Mouse (Mus musculus) embryo, embryonic 9.5 days (tissue): ENCODE data around the gene Trim44.

Experiments used
- DNase-seq: peaks from one replicate; pipeline ENCODE4 v3.0.0-alpha.2; 2017; ENCODE audit errors: extremely low spot score

Trim44 gene

GRCm38 (mm10) chr2:102406324-102407304 is 1.0 kb downstream of the Trim44 start:
- no peak for DNase-seq

- DNase-seq: no peak
Measured at GRCm38 (mm10) chr2:102403982-102404381, 3.6 kb downstream of the Trim44 start.

- no peak for DNase-seq
Measured at GRCm38 (mm10) chr2:102403306-102403705, 4.3 kb downstream of the Trim44 start.

- no peak for DNase-seq
Measured at GRCm38 (mm10) chr2:102401352-102401692, 6.3 kb downstream of the Trim44 start.

- DNase-seq: peak; percentile 87
Measured at GRCm38 (mm10) chr2:102400605-102401351, 6.8 kb downstream of the Trim44 start.

GRCm38 (mm10) chr2:102399864-102400604 is 7.6 kb downstream of the Trim44 start:
- no peak for DNase-seq

GRCm38 (mm10) chr2:102396493-102396892 is 11.1 kb downstream of the Trim44 start:
- DNase-seq: no peak

- no peak for DNase-seq
Measured at GRCm38 (mm10) chr2:102393457-102393856, 14.2 kb downstream of the Trim44 start.

- DNase-seq: no peak
Measured at GRCm38 (mm10) chr2:102385328-102385902, 22.2 kb downstream of the Trim44 start.

- no peak for DNase-seq
Measured at GRCm38 (mm10) chr2:102384496-102384895, 23.1 kb downstream of the Trim44 start.

GRCm38 (mm10) chr2:102384057-102384456 is 23.6 kb downstream of the Trim44 start:
- DNase-seq: no peak

GRCm38 (mm10) chr2:102383069-102383834 is 24.4 kb downstream of the Trim44 start:
- no peak for DNase-seq

GRCm38 (mm10) chr2:102382519-102382918 is 25.1 kb downstream of the Trim44 start:
- no peak for DNase-seq

- no peak for DNase-seq
Measured at GRCm38 (mm10) chr2:102380581-102380980, 27.0 kb downstream of the Trim44 start.

- no peak for DNase-seq
Measured at GRCm38 (mm10) chr2:102378928-102379327, 28.7 kb downstream of the Trim44 start.

GRCm38 (mm10) chr2:102378381-102378780 is 29.2 kb downstream of the Trim44 start:
- no peak for DNase-seq

- no peak for DNase-seq
Measured at GRCm38 (mm10) chr2:102377370-102377769, 30.3 kb downstream of the Trim44 start.

- DNase-seq: no peak
Measured at GRCm38 (mm10) chr2:102373406-102374105, 34.1 kb downstream of the Trim44 start.

- no peak for DNase-seq
Measured at GRCm38 (mm10) chr2:102372690-102373089, 34.9 kb downstream of the Trim44 start.

GRCm38 (mm10) chr2:102371332-102371731 is 36.3 kb downstream of the Trim44 start:
- no peak for DNase-seq
